Mouse (Mus musculus) heart, postnatal 0 days (tissue): ENCODE results near the gene Spry2.

Source experiments
- CTCF ChIP-seq: IDR thresholded peaks from 2 replicates; pipeline ENCODE4 v1.5.1; 2016; ENCODE audit warnings: antibody characterized with exemption, control low read depth, low read depth
- EP300 ChIP-seq: IDR thresholded peaks from 2 replicates; pipeline ENCODE4 v1.6.1; 2016; ENCODE audit warnings: antibody characterized with exemption, low read depth

GRCm38 (mm10) chr14:105860276-105860675 is 36.3 kb downstream of the Spry2 start:
- TF ChIP-seq EP300 (no peak), CTCF (no peak)
